In genomic region chr7:29238019-29238967, GRCm38 (mm10) we compare ENCODE assay signal across 8 mouse cellular contexts. TPM values are rescaled to one million over a fixed set of nuclear protein-coding genes. Genes with fewer than 3 reads are reported as not detected.
DNase-seq lines count a peak whose midpoint lies in the region; ATAC-seq lines count a peak whose summit lies in the region.

TSS of gene Yif1b (plus strand) at chr7:29238329.

- no peaks in the 10 kb centered on the region for H3K36me3 ChIP-seq in intestine, embryonic 14.5 days (ENCODE audit: control insufficient read depth, insufficient read depth, low read length)

- intact Hi-C loops in left cerebral cortex, postnatal 14 days (cut with DNase I), result loop anchor here (5.0 kb wide), 2 partner anchors 56 to 71 kb away; partner anchors contain the start of gene Psmd8

- H3K9ac ChIP-seq in intestine, embryonic 14.5 days (ENCODE audit: low read length), result peak within 1 kb of the TSS; percentile 57

- H3K9me3 ChIP-seq in intestine, embryonic 14.5 days (ENCODE audit: control insufficient read depth, low read length), result no peaks in the 10 kb centered on the region

- peak; percentile 94 for ATAC-seq in intestine, embryonic 14.5 days (replicated peaks; ENCODE audit: low FRiP score, low TSS enrichment, low read depth)

- peak within 1 kb of the TSS; percentile 91 for H3K27ac ChIP-seq in intestine, embryonic 14.5 days (ENCODE audit: low read depth)

- H3K4me2 ChIP-seq in intestine, embryonic 14.5 days (ENCODE audit: low read length), result peak within 1 kb of the TSS; percentile 80

- H3K27me3 ChIP-seq in intestine, embryonic 14.5 days (replicated peaks; ENCODE audit: control insufficient read depth, insufficient read depth, low read length), result 0 out of 2 replicates have a peak, but pooled peaks cover 1% of the 10 kb centered on the region

- WGBS in intestine, embryonic 14.5 days, result under 1% methylated on average over 60 of the region's 60 CpGs

- DNase-seq in adrenal gland, adult 18-20 months (ENCODE audit: low spot score in 2 of 2), result peak; percentile 94 to 96
- peak; percentile 100 for DNase-seq in embryo, embryonic 11 days
- peak; percentile 98 for DNase-seq in gastrocnemius, postnatal 25 days
- peak; percentile 98 for DNase-seq in intestine, embryonic 14.5 days (ENCODE audit: low spot score)
- DNase-seq in left cerebral cortex, postnatal 14 days (ENCODE audit: low spot score in 2 of 2), result peak; percentile 98 to 99
- DNase-seq in mesoderm, embryonic 11.5 days (ENCODE audit: low read depth, low spot score), result peak; percentile 100
- peak; percentile 97 for DNase-seq in right cerebral cortex, postnatal 36 days (ENCODE audit: low spot score in 2 of 2)
- DNase-seq in yolk sac, embryonic 10.5 days (ENCODE audit: low spot score), result peak; percentile 99

- H3K4me1 ChIP-seq in intestine, embryonic 14.5 days (replicated peaks; ENCODE audit: control insufficient read depth, insufficient read depth, low read length), result peaks cover 10% of the 10 kb centered on the region

- H3K4me3 ChIP-seq in intestine, embryonic 14.5 days (ENCODE audit: low read depth, low read length), result peak within 1 kb of the TSS; percentile 58

RNA-seq across cellular contexts. Expression of gene Yif1b, which starts in this region (rescaled TPM):
- 10 to 100 TPM; 45.5 to 64.9 TPM for total RNA-seq in adrenal gland, adult 18-20 months (2021)
- 10 to 100 TPM; 44.8 to 47.6 TPM for total RNA-seq in gastrocnemius, postnatal 25 days (2021)
- 94.3 and 97.3 TPM in 2 replicates for polyA plus RNA-seq in intestine, embryonic 14.5 days (2014; fragmentation: Nextera tagmentation; extraction: Ambion mirVana)
- total RNA-seq in left cerebral cortex, postnatal 14 days (2021), result 10 to 100 TPM; 48.4 to 50.9 TPM

Comparison
In these comparisons a context has a peak if more than half of its experiments do, and no peak if none do; other contexts are left out.
1. Peak in every context shown above with its lines: DNase-seq, ATAC-seq, H3K4me3 ChIP-seq and H3K27ac ChIP-seq.